Mouse (Mus musculus) cortical plate, adult 2 months (tissue): ENCODE measurements at regions not wholly inside any gene's neighbourhood (a gene's known extent, or its start where the extent isn't known, plus 50 kb on each side); places are given as distances from the start of the nearest gene placed in this dataset.

Experiments
- H3K27ac ChIP-seq: fragments of 200-500 bp; 2 replicates; pipeline ENCODE4 v1.5.1; 2012; ENCODE audit warnings: low read length, control low read depth, inconsistent platforms; ENCODE audit not compliant: insufficient read depth
- H3K4me1 ChIP-seq: fragments of 200-500 bp; 2 replicates; pipeline ENCODE4 v1.6.1; 2011; ENCODE audit warnings: low read length; ENCODE audit not compliant: control insufficient read depth, insufficient read depth
- H3K4me3 ChIP-seq: fragments of 200-500 bp; 2 replicates; pipeline ENCODE4 v1.5.1; 2011; ENCODE audit warnings: mild to moderate bottlenecking, low read length, control low read depth; ENCODE audit not compliant: insufficient read depth
- CTCF ChIP-seq: fragments of 200-500 bp; IDR thresholded peaks from 2 replicates; pipeline ENCODE4 v1.5.1; 2011; ENCODE audit warnings: mild to moderate bottlenecking, control low read depth, low read length; ENCODE audit not compliant: insufficient read depth; ENCODE audit errors: extremely low read depth
- POLR2A ChIP-seq: fragments of 200-500 bp; IDR thresholded peaks from 2 replicates; pipeline ENCODE4 v1.6.1; 2011; ENCODE audit warnings: mild to moderate bottlenecking, low read length, control low read depth; ENCODE audit not compliant: insufficient read depth; ENCODE audit errors: extremely low read depth

DNA sequence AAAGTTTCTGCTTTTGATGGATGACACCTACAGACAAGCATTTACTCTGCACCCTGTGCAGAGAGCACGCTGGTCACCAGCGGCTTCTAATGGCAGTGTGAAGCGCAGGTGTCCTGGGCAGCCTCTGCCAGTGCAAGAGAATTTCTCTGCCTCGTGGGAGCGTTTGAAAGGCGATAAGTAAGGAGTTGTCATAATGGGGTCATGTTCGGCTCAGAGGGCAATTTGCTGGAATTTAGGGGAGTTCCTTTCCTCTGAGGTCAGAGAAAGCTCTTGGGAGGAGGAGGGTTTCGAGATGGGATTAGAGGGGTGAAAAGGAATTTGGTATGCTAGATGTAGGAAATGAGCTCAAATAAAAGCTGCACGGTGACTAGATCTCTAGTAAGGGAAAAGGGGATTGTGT, 144.5 kb downstream of the Ttc32 start:
- Histone ChIP-seq H3K4me3 (no peak overlapping the region), H3K4me1 (no peaks in the 10 kb centered on the region), H3K27ac (no peak overlapping the region)
- no peak for TF ChIP-seq CTCF
- no peak for TF ChIP-seq POLR2A

DNA sequence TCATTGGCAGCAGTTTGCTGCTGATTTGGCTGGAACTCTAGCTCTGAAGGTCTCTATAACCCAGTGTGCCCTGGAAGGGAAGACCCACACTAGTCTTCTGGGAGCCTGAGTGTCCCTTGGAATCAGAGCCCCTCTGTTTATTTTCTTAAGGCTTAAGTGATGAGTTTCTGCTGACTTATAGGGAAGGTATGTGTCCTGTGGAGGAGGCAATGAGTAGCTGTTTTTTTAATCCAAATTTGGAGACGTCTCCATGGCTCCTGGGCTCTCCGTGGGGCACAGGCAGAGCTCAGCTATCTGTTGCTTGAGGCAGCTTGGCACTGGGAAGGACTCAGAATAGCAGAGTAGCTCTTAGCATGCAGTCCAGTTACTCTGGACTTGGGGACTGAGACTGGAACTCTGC, 146.4 kb downstream of the Ttc32 start:
- Histone ChIP-seq H3K27ac (no peak overlapping the region), H3K4me1 (no peaks in the 10 kb centered on the region), H3K4me3 (no peak overlapping the region)
- no peak for TF ChIP-seq CTCF
- TF ChIP-seq POLR2A, result no peak

GRCm38 (mm10) chr12:9178626-9179025, 148.8 kb downstream of the Ttc32 start:
- H3K4me1 ChIP-seq, result no peaks in the 10 kb centered on the region
- H3K27ac ChIP-seq, result no peak overlapping the region
- no peak overlapping the region for H3K4me3 ChIP-seq
- TF ChIP-seq CTCF (no peak), POLR2A (no peak)

GRCm38 (mm10) chr12:9180677-9181076, 150.9 kb downstream of the Ttc32 start:
- no peaks in the 10 kb centered on the region for H3K4me1 ChIP-seq
- H3K4me3 ChIP-seq, result no peak overlapping the region
- TF ChIP-seq CTCF, result no peak
- TF ChIP-seq POLR2A, result no peak
- no peak overlapping the region for H3K27ac ChIP-seq

DNA sequence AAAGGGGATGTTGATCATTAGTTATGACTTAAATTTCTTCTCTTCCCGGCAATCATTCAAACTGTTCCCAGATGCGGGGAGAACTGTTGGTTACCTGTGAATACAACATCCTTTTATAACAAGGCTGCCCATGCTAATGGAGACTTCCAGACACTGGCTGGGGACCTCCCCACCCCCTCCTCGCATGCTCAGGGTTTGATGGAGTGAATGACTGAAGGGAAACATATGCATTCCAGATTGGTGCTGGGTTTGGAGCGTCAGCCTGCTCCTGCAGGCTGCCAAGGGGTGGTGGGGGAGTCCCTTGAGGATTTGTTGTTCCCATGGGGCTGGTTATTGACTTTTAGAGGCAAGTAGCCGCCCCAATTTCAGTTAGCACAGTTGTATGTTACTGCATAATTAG, 161.9 kb downstream of the Ttc32 start:
- H3K27ac ChIP-seq, result no peak overlapping the region
- no peaks in the 10 kb centered on the region for H3K4me1 ChIP-seq
- TF ChIP-seq CTCF, result no peak
- no peak for TF ChIP-seq POLR2A
- H3K4me3 ChIP-seq, result no peak overlapping the region

DNA sequence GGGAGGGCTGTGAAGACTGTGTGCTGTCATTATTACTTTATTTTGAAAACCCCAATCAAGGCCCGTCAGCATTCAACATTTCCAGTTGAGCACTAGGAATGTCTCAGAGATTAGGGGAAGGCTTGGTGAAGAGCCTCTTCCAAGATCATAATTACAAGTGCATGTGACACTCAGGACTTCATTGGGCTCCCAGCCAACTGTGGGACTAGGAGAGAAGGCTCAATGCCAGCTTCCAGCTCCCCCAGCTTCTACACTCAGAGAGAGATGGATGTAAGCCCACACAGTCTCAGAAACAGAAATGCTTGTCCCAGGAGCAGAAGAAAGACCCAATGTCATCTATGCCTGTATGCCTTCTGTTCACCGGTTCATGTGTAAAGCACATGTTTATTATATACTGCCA, 169.5 kb downstream of the Ttc32 start:
- no peak for TF ChIP-seq CTCF
- no peak for TF ChIP-seq POLR2A
- H3K4me1 ChIP-seq, result no peaks in the 10 kb centered on the region
- H3K27ac ChIP-seq, result no peak overlapping the region
- no peak overlapping the region for H3K4me3 ChIP-seq

DNA sequence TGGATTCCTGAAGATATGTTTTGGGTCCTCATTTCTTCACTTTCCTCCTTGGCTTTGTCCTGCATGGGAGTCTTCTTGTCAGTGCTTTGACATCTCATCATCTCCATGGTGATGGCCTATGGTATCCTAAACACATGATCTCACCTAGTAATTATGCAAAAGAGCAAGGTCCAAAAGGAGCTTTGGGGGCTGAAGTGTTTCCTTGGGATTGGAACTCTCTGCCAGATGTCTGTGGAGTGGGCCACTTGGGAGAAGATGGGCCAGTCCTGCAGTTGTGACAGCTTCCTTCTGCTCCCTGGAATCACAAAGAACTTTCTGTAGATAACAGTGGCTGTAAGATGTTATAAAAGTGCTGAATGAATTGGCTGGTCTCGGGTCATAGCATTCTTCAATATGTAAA, 182.4 kb downstream of the Ttc32 start:
- Histone ChIP-seq H3K4me3 (no peak overlapping the region), H3K4me1 (no peaks in the 10 kb centered on the region), H3K27ac (no peak overlapping the region)
- no peak for TF ChIP-seq CTCF
- TF ChIP-seq POLR2A, result no peak

- H3K27ac ChIP-seq, result no peak overlapping the region
- TF ChIP-seq CTCF (no peak), POLR2A (no peak)
- H3K4me3 ChIP-seq, result no peak overlapping the region
- H3K4me1 ChIP-seq, result no peaks in the 10 kb centered on the region
Measured at GRCm38 (mm10) chr12:9224971-9225370, 195.2 kb downstream of the Ttc32 start.

DNA sequence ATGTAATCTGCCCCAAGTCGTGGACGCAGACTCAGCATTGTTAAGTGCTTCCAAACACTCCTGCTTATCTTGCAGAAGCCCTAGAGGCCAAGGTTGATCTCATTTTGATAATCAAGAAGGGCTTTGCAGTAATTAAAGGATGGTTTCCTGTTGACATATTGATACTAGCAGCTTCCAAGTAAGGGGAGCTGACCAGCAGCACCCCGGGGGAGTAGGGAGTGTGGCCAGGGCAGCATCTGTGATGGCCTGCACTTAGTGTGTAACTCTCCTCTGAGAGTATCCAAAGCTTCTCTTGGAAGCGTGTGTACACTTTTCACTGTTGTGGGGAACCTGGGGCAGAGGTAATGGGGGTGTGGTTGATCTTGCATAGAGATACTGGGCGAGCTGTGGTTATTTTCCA, 198.1 kb downstream of the Ttc32 start:
- no peak overlapping the region for H3K4me3 ChIP-seq
- no peak overlapping the region for H3K27ac ChIP-seq
- no peaks in the 10 kb centered on the region for H3K4me1 ChIP-seq
- TF ChIP-seq POLR2A (no peak), CTCF (no peak)

DNA sequence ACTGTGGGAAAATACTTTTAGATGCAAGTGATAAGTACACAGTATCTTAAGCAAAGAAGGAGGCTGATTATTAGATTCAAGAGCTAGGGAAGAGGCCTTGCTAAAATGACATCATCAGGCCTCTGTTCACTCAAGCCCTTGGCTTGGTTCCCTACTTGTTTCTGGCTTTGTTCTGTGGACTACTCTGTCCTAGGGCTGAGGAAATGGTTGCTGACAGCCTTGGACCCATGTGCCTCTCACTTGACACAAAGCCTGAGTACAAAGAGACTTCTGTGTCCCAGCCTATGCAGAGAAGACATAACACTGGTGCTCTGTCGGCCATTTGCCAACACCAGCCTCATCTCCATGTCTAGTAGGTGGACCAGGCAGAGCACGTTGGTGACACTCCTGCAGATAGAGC, 198.7 kb downstream of the Ttc32 start:
- no peak overlapping the region for H3K4me3 ChIP-seq
- TF ChIP-seq POLR2A (no peak), CTCF (no peak)
- no peak overlapping the region for H3K27ac ChIP-seq
- no peaks in the 10 kb centered on the region for H3K4me1 ChIP-seq

- TF ChIP-seq POLR2A (no peak), CTCF (no peak)
- no peaks in the 10 kb centered on the region for H3K4me1 ChIP-seq
- H3K27ac ChIP-seq, result no peak overlapping the region
- H3K4me3 ChIP-seq, result no peak overlapping the region
Measured at GRCm38 (mm10) chr12:9229981-9230380, 200.2 kb downstream of the Ttc32 start.
